Mouse (Mus musculus) lung, embryonic 15.5 days (tissue): ENCODE measurements at regions not wholly inside any gene's neighbourhood (a gene's known extent, or its start where the extent isn't known, plus 50 kb on each side); places are given as distances from the start of the nearest gene placed in this dataset.

Experiments used
- ATAC-seq: fragments of 200-750 bp; cut with Nextera tagmentation; 2 replicates; pipeline ENCODE4 v1.8.0; 2017; ENCODE audit warnings: moderate number of reproducible peaks, borderline replicate concordance; ENCODE audit not compliant: low FRiP score, low TSS enrichment; ENCODE audit errors: extremely low read depth
- H3K27ac ChIP-seq: fragments of 300-500 bp; sonication (generic); 2 replicates; pipeline ENCODE4 v1.5.1; 2015; ENCODE audit warnings: moderate library complexity, mild to moderate bottlenecking, inconsistent platforms
- H3K27me3 ChIP-seq: fragments of 300-500 bp; sonication (generic); 2 replicates; pipeline ENCODE4 v1.6.1; 2015; ENCODE audit warnings: inconsistent platforms
- H3K36me3 ChIP-seq: fragments of 300-500 bp; sonication (generic); 2 replicates; pipeline ENCODE4 v1.6.1; 2015; ENCODE audit warnings: inconsistent platforms
- H3K4me1 ChIP-seq: fragments of 300-500 bp; sonication (generic); 2 replicates; pipeline ENCODE4 v1.6.1; 2015; ENCODE audit warnings: inconsistent platforms
- H3K4me2 ChIP-seq: fragments of 300-500 bp; sonication (generic); 2 replicates; pipeline ENCODE4 v1.6.1; 2015; ENCODE audit warnings: inconsistent platforms, mild to moderate bottlenecking, moderate library complexity
- H3K4me3 ChIP-seq: fragments of 300-500 bp; sonication (generic); 2 replicates; pipeline ENCODE4 v1.5.1; 2015; ENCODE audit warnings: mild to moderate bottlenecking, inconsistent platforms
- H3K9ac ChIP-seq: fragments of 300-500 bp; sonication (generic); 2 replicates; pipeline ENCODE4 v1.6.1; 2015; ENCODE audit warnings: inconsistent platforms
- H3K9me3 ChIP-seq: fragments of 300-500 bp; sonication (generic); 2 replicates; pipeline ENCODE4 v1.6.1; 2016; ENCODE audit warnings: inconsistent platforms
- WGBS: fragments of 180-500 bp; shearing (Covaris S2); methylation state at CpG from one replicate; pipeline ENCODE4 v1.1.7; 2015; 5-methylcytosine and 5-hydroxymethylcytosine counted together

GRCm38 (mm10) chr9:91803372-91803961, 389.3 kb upstream of the Plscr5 start:
- Histone ChIP-seq H3K36me3 (no peaks in the 10 kb centered on the region), H3K27me3 (no peaks in the 10 kb centered on the region), H3K9ac (no peak overlapping the region), H3K4me2 (no peak overlapping the region), H3K27ac (no peak overlapping the region), H3K9me3 (no peaks in the 10 kb centered on the region), H3K4me1 (no peaks in the 10 kb centered on the region), H3K4me3 (no peak overlapping the region)
- peak; percentile 39; the same call in 1 of the 2 replicates for ATAC-seq
- WGBS = 60% methylated on average over 3 of the region's 3 CpGs

GRCm38 (mm10) chr9:91798837-91799225, 393.9 kb upstream of the Plscr5 start:
- Histone ChIP-seq H3K36me3 (no peaks in the 10 kb centered on the region), H3K27me3 (no peaks in the 10 kb centered on the region), H3K4me1 (no peaks in the 10 kb centered on the region), H3K4me2 (no peak overlapping the region), H3K4me3 (no peak overlapping the region), H3K9me3 (no peaks in the 10 kb centered on the region), H3K27ac (no peak overlapping the region), H3K9ac (no peak overlapping the region)
- WGBS = 62% methylated on average over 4 of the region's 4 CpGs
- no peak for ATAC-seq

- no peak; the same call in 1 of the 2 replicates for ATAC-seq
- Histone ChIP-seq H3K4me1 (no peaks in the 10 kb centered on the region), H3K4me2 (no peak overlapping the region), H3K36me3 (no peaks in the 10 kb centered on the region), H3K4me3 (no peak overlapping the region), H3K9ac (no peak overlapping the region), H3K9me3 (no peaks in the 10 kb centered on the region), H3K27ac (no peak overlapping the region), H3K27me3 (no peaks in the 10 kb centered on the region)
- 67% methylated on average over 10 of the region's 10 CpGs for WGBS
Measured at GRCm38 (mm10) chr9:91798171-91798836, 394.4 kb upstream of the Plscr5 start.

GRCm38 (mm10) chr9:91796976-91797375, 395.8 kb upstream of the Plscr5 start:
- 75% methylated on average over 4 of the region's 4 CpGs for WGBS
- Histone ChIP-seq H3K27ac (no peak overlapping the region), H3K9me3 (no peaks in the 10 kb centered on the region), H3K27me3 (no peaks in the 10 kb centered on the region), H3K4me2 (no peak overlapping the region), H3K9ac (no peak overlapping the region), H3K4me3 (no peak overlapping the region), H3K4me1 (no peaks in the 10 kb centered on the region), H3K36me3 (no peaks in the 10 kb centered on the region)
- ATAC-seq = no peak

GRCm38 (mm10) chr9:91752935-91753334, 387.3 kb upstream of the Zic1 start:
- H3K4me3 ChIP-seq = no peak overlapping the region
- WGBS = 38% methylated on average over 1 of the region's 1 CpGs
- no peak for ATAC-seq

GRCm38 (mm10) chr9:91711106-91711505, 345.5 kb upstream of the Zic1 start:
- WGBS = 53% methylated on average over 5 of the region's 5 CpGs
- Histone ChIP-seq H3K4me1 (no peaks in the 10 kb centered on the region), H3K9ac (no peak overlapping the region), H3K9me3 (no peaks in the 10 kb centered on the region), H3K4me3 (no peak overlapping the region), H3K27ac (no peak overlapping the region), H3K27me3 (no peaks in the 10 kb centered on the region), H3K4me2 (no peak overlapping the region), H3K36me3 (no peaks in the 10 kb centered on the region)
- ATAC-seq = no peak

More at GRCm38 (mm10) chr9:91752935-91753334, 387.3 kb upstream of the Zic1 start:
- Histone ChIP-seq H3K4me1 (no peaks in the 10 kb centered on the region), H3K27me3 (no peaks in the 10 kb centered on the region), H3K9me3 (no peaks in the 10 kb centered on the region), H3K4me2 (no peak overlapping the region), H3K9ac (no peak overlapping the region), H3K36me3 (no peaks in the 10 kb centered on the region), H3K27ac (no peak overlapping the region)

GRCm38 (mm10) chr9:91680859-91681258, 315.2 kb upstream of the Zic1 start:
- ATAC-seq = no peak
- Histone ChIP-seq H3K9ac (no peak overlapping the region), H3K27ac (no peak overlapping the region), H3K27me3 (no peaks in the 10 kb centered on the region), H3K4me3 (no peak overlapping the region), H3K9me3 (no peaks in the 10 kb centered on the region), H3K4me1 (no peaks in the 10 kb centered on the region), H3K36me3 (no peaks in the 10 kb centered on the region), H3K4me2 (no peak overlapping the region)
- 45% methylated on average over 6 of the region's 6 CpGs for WGBS

GRCm38 (mm10) chr9:91666667-91667066, 301.1 kb upstream of the Zic1 start:
- H3K9ac ChIP-seq = no peak overlapping the region
- H3K4me2 ChIP-seq = no peak overlapping the region
- H3K27me3 ChIP-seq = no peaks in the 10 kb centered on the region
- WGBS = 46% methylated on average over 1 of the region's 1 CpGs
- no peaks in the 10 kb centered on the region for H3K9me3 ChIP-seq
- no peak overlapping the region for H3K27ac ChIP-seq
- no peaks in the 10 kb centered on the region for H3K36me3 ChIP-seq
- H3K4me1 ChIP-seq = no peaks in the 10 kb centered on the region
- H3K4me3 ChIP-seq = no peak overlapping the region
- peak; percentile 39; the same call in 1 of the 2 replicates for ATAC-seq

- no peak overlapping the region for H3K4me3 ChIP-seq
- H3K4me2 ChIP-seq = no peak overlapping the region
- no peaks in the 10 kb centered on the region for H3K4me1 ChIP-seq
- no peak for ATAC-seq
- H3K36me3 ChIP-seq = no peaks in the 10 kb centered on the region
- H3K27me3 ChIP-seq = no peaks in the 10 kb centered on the region
- H3K9me3 ChIP-seq = no peaks in the 10 kb centered on the region
- H3K9ac ChIP-seq = no peak overlapping the region
- WGBS = 57% methylated on average over 2 of the region's 2 CpGs
- no peak overlapping the region for H3K27ac ChIP-seq
Measured at GRCm38 (mm10) chr9:91660089-91660488, 294.5 kb upstream of the Zic1 start.

- Histone ChIP-seq H3K9ac (no peak overlapping the region), H3K36me3 (no peaks in the 10 kb centered on the region), H3K4me1 (no peaks in the 10 kb centered on the region), H3K4me2 (no peak overlapping the region), H3K4me3 (no peak overlapping the region), H3K27ac (no peak overlapping the region), H3K9me3 (no peaks in the 10 kb centered on the region), H3K27me3 (no peaks in the 10 kb centered on the region)
- WGBS = 33% methylated on average over 4 of the region's 4 CpGs
- ATAC-seq = no peak
Measured at GRCm38 (mm10) chr9:91654071-91654470, 288.5 kb upstream of the Zic1 start.

GRCm38 (mm10) chr9:91652384-91653100, 286.9 kb upstream of the Zic1 start:
- H3K4me3 ChIP-seq = no peak overlapping the region
- ATAC-seq = no peak

GRCm38 (mm10) chr9:91610401-91610800, 244.8 kb upstream of the Zic1 start:
- H3K4me2 ChIP-seq = no peak overlapping the region
- no peak overlapping the region for H3K9ac ChIP-seq
- WGBS = 71% methylated on average over 2 of the region's 2 CpGs
- no peak overlapping the region for H3K4me3 ChIP-seq
- H3K27me3 ChIP-seq = no peaks in the 10 kb centered on the region
- ATAC-seq = no peak
- H3K27ac ChIP-seq = no peak overlapping the region
- no peaks in the 10 kb centered on the region for H3K9me3 ChIP-seq
- H3K36me3 ChIP-seq = no peaks in the 10 kb centered on the region
- no peaks in the 10 kb centered on the region for H3K4me1 ChIP-seq

More at GRCm38 (mm10) chr9:91652384-91653100, 286.9 kb upstream of the Zic1 start:
- no peaks in the 10 kb centered on the region for H3K9me3 ChIP-seq
- H3K27me3 ChIP-seq = no peaks in the 10 kb centered on the region
- H3K36me3 ChIP-seq = no peaks in the 10 kb centered on the region
- no peak overlapping the region for H3K4me2 ChIP-seq
- WGBS = 68% methylated on average over 8 of the region's 8 CpGs
- no peaks in the 10 kb centered on the region for H3K4me1 ChIP-seq
- no peak overlapping the region for H3K9ac ChIP-seq
- no peak overlapping the region for H3K27ac ChIP-seq
